Mouse (Mus musculus) heart, postnatal 0 days (tissue): ENCODE measurements at regions not wholly inside any gene's neighbourhood (a gene's known extent, or its start where the extent isn't known, plus 50 kb on each side); places are given as distances from the start of the nearest gene placed in this dataset.

Source experiments
- CTCF ChIP-seq: IDR thresholded peaks from 2 replicates; pipeline ENCODE4 v1.5.1; 2016; ENCODE audit warnings: antibody characterized with exemption, control low read depth, low read depth
- EP300 ChIP-seq: IDR thresholded peaks from 2 replicates; pipeline ENCODE4 v1.6.1; 2016; ENCODE audit warnings: antibody characterized with exemption, low read depth

DNA sequence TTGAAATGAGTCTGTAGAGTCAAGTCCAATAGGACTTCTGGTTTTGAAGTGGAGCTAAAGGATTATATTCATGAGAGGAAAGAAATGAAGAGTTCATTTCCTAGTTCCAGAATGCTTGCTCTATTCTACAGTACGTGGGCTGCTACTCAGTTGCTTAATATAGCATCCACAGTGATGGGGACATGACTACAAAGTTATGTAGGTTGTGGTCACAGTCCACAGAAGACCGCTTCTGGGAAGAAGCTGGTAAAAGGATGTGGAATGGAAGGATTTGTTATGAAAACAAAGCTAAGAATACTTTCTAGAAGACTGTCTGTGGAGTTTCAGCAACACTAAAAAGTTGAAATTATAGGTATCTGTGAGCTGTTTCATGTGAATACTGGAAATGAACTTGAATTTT is 739.8 kb downstream of the Slitrk6 start:
- TF ChIP-seq CTCF (no peak), EP300 (no peak)
